10 mouse cellular contexts compared by ENCODE assay signal in the genomic region with DNA sequence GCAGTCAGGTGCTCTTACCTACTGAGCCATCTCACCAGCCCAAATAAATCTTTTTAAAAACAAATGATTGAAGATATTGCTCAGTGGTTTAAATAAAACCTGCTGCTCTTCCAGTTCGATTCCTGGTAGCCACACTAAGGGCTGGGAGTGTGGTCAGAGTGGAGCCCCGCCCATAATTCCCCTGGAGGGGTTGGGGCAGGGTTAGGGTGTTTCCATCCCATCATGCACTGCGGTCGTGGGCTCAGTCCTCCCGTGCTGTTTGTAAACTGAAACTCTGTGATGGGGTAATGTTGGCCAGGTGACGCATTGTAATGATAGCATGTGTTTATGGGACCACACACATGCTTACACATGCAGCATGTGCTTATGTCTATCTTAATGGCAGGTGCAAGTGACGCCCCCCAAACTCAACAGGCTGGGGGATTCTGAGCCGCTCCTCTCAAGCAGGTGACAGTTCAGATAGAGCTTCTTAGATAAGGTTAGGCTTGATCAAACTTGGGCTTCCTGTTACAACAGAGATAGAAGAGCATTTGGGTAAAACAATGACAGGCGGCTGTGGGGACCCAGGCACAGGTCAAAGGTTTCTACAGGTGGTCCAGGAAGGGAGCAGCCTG. TPM values are rescaled to one million over a fixed set of nuclear protein-coding genes. Genes with fewer than 3 reads are reported as not detected.
DNase-seq lines count a peak whose midpoint lies in the region; ATAC-seq lines count a peak whose summit lies in the region.
"Had no signal": no experiment of that assay in that cellular context is flagged by ENCODE, and none has a peak within 500 bp of the region (broad histone marks: within the 10 kb centered on the region; RNA-seq: fewer than 3 reads in every experiment).

No protein-coding gene starts in this region.

- H3K4me1 ChIP-seq in midbrain, embryonic 11.5 days (ENCODE audit: control insufficient read depth, insufficient read depth, low read length), result peaks cover 20% of the 10 kb centered on the region
- H3K4me1 ChIP-seq in midbrain, embryonic 14.5 days (ENCODE audit: control insufficient read depth, insufficient read depth, low read length), result peaks cover 11% of the 10 kb centered on the region
- peaks cover 60% of the 10 kb centered on the region for H3K4me1 ChIP-seq in liver, embryonic 16.5 days (ENCODE audit: control insufficient read depth, low read depth, low read length)
- H3K4me1 ChIP-seq in hindbrain, embryonic 13.5 days (replicated peaks), result peaks cover 21% of the 10 kb centered on the region

- peaks cover 5% of the 10 kb centered on the region; the same call in 1 of the 2 replicates for H3K27me3 ChIP-seq in midbrain, embryonic 11.5 days (ENCODE audit: control insufficient read depth, insufficient read depth, low read length)
- no peaks in the 10 kb centered on the region for H3K27me3 ChIP-seq in midbrain, embryonic 14.5 days (ENCODE audit: control insufficient read depth, insufficient read depth, low read length)
- no peaks in the 10 kb centered on the region for H3K27me3 ChIP-seq in liver, embryonic 16.5 days (ENCODE audit: control insufficient read depth, insufficient read depth, low read depth, low read length)
- peaks cover 27% of the 10 kb centered on the region for H3K27me3 ChIP-seq in hindbrain, embryonic 13.5 days

- H3K36me3 ChIP-seq in midbrain, embryonic 11.5 days (ENCODE audit: control insufficient read depth, insufficient read depth, low read length), result no peaks in the 10 kb centered on the region
- no peaks in the 10 kb centered on the region for H3K36me3 ChIP-seq in midbrain, embryonic 14.5 days (ENCODE audit: control insufficient read depth, insufficient read depth, low read length)
- peaks cover 2% of the 10 kb centered on the region; the same call in 1 of the 2 replicates for H3K36me3 ChIP-seq in liver, embryonic 16.5 days (ENCODE audit: control insufficient read depth, insufficient read depth)
- no peaks in the 10 kb centered on the region for H3K36me3 ChIP-seq in hindbrain, embryonic 13.5 days

- no peak overlapping the region for H3K9ac ChIP-seq in midbrain, embryonic 11.5 days (ENCODE audit: low read length)
- H3K9ac ChIP-seq in midbrain, embryonic 14.5 days (replicated peaks; ENCODE audit: low read length), result no peak overlapping the region
- peak overlapping the region; percentile 65 for H3K9ac ChIP-seq in liver, embryonic 16.5 days (ENCODE audit: low read depth, low read length)
- no peak overlapping the region for H3K9ac ChIP-seq in hindbrain, embryonic 13.5 days
- H3K9ac ChIP-seq: forebrain, embryonic 13.5 days had no signal

- H3K4me3 ChIP-seq in midbrain, embryonic 11.5 days (ENCODE audit: low read depth, low read length), result no peak overlapping the region
- no peak overlapping the region for H3K4me3 ChIP-seq in midbrain, embryonic 14.5 days (replicated peaks; ENCODE audit: low read depth, low read length)
- H3K4me3 ChIP-seq in liver, embryonic 16.5 days (ENCODE audit: low read depth, low read length), result peak overlapping the region; percentile 55
- no peak overlapping the region for H3K4me3 ChIP-seq in hindbrain, embryonic 13.5 days

- peak; percentile 79 for DNase-seq in midbrain, embryonic 11.5 days (ENCODE audit: low spot score, missing footprints)
- DNase-seq in midbrain, embryonic 14.5 days, result no peak
- peak; percentile 77 for DNase-seq in c-Kit-negative CD71-positive TER-119-positive erythroid progenitor cells, embryonic 14.5 days (ENCODE audit: low read depth, low spot score)
- DNase-seq in thymus, postnatal 36 days, result peak; percentile 68 to 77
- DNase-seq in embryo, embryonic 10 days (ENCODE audit: low spot score), result no peak
- DNase-seq in kidney, postnatal 36 days, result no peak

- no peak overlapping the region for H3K27ac ChIP-seq in midbrain, embryonic 11.5 days (ENCODE audit: low read depth, low read length)
- H3K27ac ChIP-seq in midbrain, embryonic 14.5 days (replicated peaks; ENCODE audit: low read depth, low read length), result no peak overlapping the region
- H3K27ac ChIP-seq in liver, embryonic 16.5 days (ENCODE audit: low read length), result peak overlapping the region; percentile 91
- no peak overlapping the region for H3K27ac ChIP-seq in hindbrain, embryonic 13.5 days
- H3K27ac ChIP-seq: forebrain, embryonic 13.5 days had no signal

- 27% methylated on average over 9 of the region's 9 CpGs for WGBS in midbrain, embryonic 11.5 days
- 30% methylated on average over 9 of the region's 9 CpGs for WGBS in midbrain, embryonic 14.5 days
- WGBS in liver, embryonic 16.5 days (ENCODE audit: insufficient replicate concordance), result 5% methylated on average over 9 of the region's 9 CpGs
- WGBS in hindbrain, embryonic 13.5 days, result 30% methylated on average over 9 of the region's 9 CpGs

- H3K9me3 ChIP-seq in midbrain, embryonic 11.5 days (ENCODE audit: control insufficient read depth, low read length), result no peaks in the 10 kb centered on the region
- no peaks in the 10 kb centered on the region for H3K9me3 ChIP-seq in midbrain, embryonic 14.5 days (ENCODE audit: control insufficient read depth, low read length)
- no peaks in the 10 kb centered on the region for H3K9me3 ChIP-seq in liver, embryonic 16.5 days (replicated peaks; ENCODE audit: control insufficient read depth, low read length)
- no peaks in the 10 kb centered on the region for H3K9me3 ChIP-seq in hindbrain, embryonic 13.5 days
- H3K9me3 ChIP-seq: forebrain, embryonic 13.5 days had no signal

- no peak overlapping the region for H3K4me2 ChIP-seq in midbrain, embryonic 11.5 days
- no peak overlapping the region for H3K4me2 ChIP-seq in midbrain, embryonic 14.5 days (ENCODE audit: low read length)
- peak overlapping the region; percentile 78 for H3K4me2 ChIP-seq in liver, embryonic 16.5 days (ENCODE audit: low read depth, low read length)
- H3K4me2 ChIP-seq in hindbrain, embryonic 13.5 days, result no peak overlapping the region

- no peak for ATAC-seq in midbrain, embryonic 11.5 days (ENCODE audit: low FRiP score)
- no peak for ATAC-seq in midbrain, embryonic 14.5 days (ENCODE audit: low FRiP score, low TSS enrichment)
- ATAC-seq in liver, embryonic 16.5 days (ENCODE audit: low read depth), result no peak
- no peak for ATAC-seq in hindbrain, embryonic 13.5 days (ENCODE audit: low FRiP score)
- ATAC-seq: forebrain, embryonic 13.5 days; lung, postnatal 0 days had no signal

RNA-seq across cellular contexts. Expression of gene Hmg20b, which starts 1.5 kb away (rescaled TPM):
- polyA plus RNA-seq in midbrain, embryonic 11.5 days (2014; fragmentation: Nextera tagmentation; extraction: Ambion mirVana), result 89.1 and 97.7 TPM in 2 replicates
- 30.6 and 36.5 TPM in 2 replicates for polyA plus RNA-seq in midbrain, embryonic 14.5 days (2014; fragmentation: Nextera tagmentation; extraction: Ambion mirVana)
- 19.8 and 22.5 TPM in 2 replicates for polyA plus RNA-seq in liver, embryonic 16.5 days (2015; fragmentation: Nextera tagmentation; extraction: Ambion mirVana)
- 47.3 and 50.4 TPM in 2 replicates for polyA plus RNA-seq in hindbrain, embryonic 13.5 days (2015; fragmentation: Nextera tagmentation; extraction: Ambion mirVana)

RNA-seq across cellular contexts. Expression of gene Mfsd12, which starts 5.5 kb away (rescaled TPM):
- polyA plus RNA-seq in midbrain, embryonic 11.5 days (2014; fragmentation: Nextera tagmentation; extraction: Ambion mirVana), result 2.8 and 4.4 TPM in 2 replicates
- polyA plus RNA-seq in midbrain, embryonic 14.5 days (2014; fragmentation: Nextera tagmentation; extraction: Ambion mirVana), result 5.9 and 9.2 TPM in 2 replicates
- polyA plus RNA-seq in liver, embryonic 16.5 days (2015; fragmentation: Nextera tagmentation; extraction: Ambion mirVana), result 9.2 and 11.9 TPM in 2 replicates
- 11.9 and 12.4 TPM in 2 replicates for polyA plus RNA-seq in hindbrain, embryonic 13.5 days (2015; fragmentation: Nextera tagmentation; extraction: Ambion mirVana)

RNA-seq across cellular contexts. Expression of gene Gipc3, which starts 8.7 kb away (rescaled TPM):
- polyA plus RNA-seq in midbrain, embryonic 11.5 days (2014; fragmentation: Nextera tagmentation; extraction: Ambion mirVana), result 0.04 TPM in 1 of 2 replicates, not detected in the other
- polyA plus RNA-seq in midbrain, embryonic 14.5 days (2014; fragmentation: Nextera tagmentation; extraction: Ambion mirVana), result not detected in 2 replicates
- polyA plus RNA-seq in liver, embryonic 16.5 days (2015; fragmentation: Nextera tagmentation; extraction: Ambion mirVana), result not detected in 2 replicates
- not detected in 2 replicates for polyA plus RNA-seq in hindbrain, embryonic 13.5 days (2015; fragmentation: Nextera tagmentation; extraction: Ambion mirVana)
- polyA plus RNA-seq: forebrain, embryonic 13.5 days had no signal

RNA-seq across cellular contexts. Expression of gene 4930404N11Rik, which starts 13.8 kb away (rescaled TPM):
- 0.12 TPM in 1 of 2 replicates, not detected in the other for polyA plus RNA-seq in midbrain, embryonic 11.5 days (2014; fragmentation: Nextera tagmentation; extraction: Ambion mirVana)
- polyA plus RNA-seq in midbrain, embryonic 14.5 days (2014; fragmentation: Nextera tagmentation; extraction: Ambion mirVana), result 0.32 and 0.37 TPM in 2 replicates
- 1.9 and 2.5 TPM in 2 replicates for polyA plus RNA-seq in liver, embryonic 16.5 days (2015; fragmentation: Nextera tagmentation; extraction: Ambion mirVana)
- polyA plus RNA-seq in hindbrain, embryonic 13.5 days (2015; fragmentation: Nextera tagmentation; extraction: Ambion mirVana), result 1.0 and 1.1 TPM in 2 replicates

RNA-seq across cellular contexts. Expression of gene Tbxa2r, which starts 23.3 kb away (rescaled TPM):
- polyA plus RNA-seq in midbrain, embryonic 11.5 days (2014; fragmentation: Nextera tagmentation; extraction: Ambion mirVana), result 2.4 and 2.6 TPM in 2 replicates
- 2.9 and 3.7 TPM in 2 replicates for polyA plus RNA-seq in midbrain, embryonic 14.5 days (2014; fragmentation: Nextera tagmentation; extraction: Ambion mirVana)
- polyA plus RNA-seq in liver, embryonic 16.5 days (2015; fragmentation: Nextera tagmentation; extraction: Ambion mirVana), result 4.3 and 4.5 TPM in 2 replicates
- polyA plus RNA-seq in hindbrain, embryonic 13.5 days (2015; fragmentation: Nextera tagmentation; extraction: Ambion mirVana), result 4.6 and 5.6 TPM in 2 replicates

Comparison
In these comparisons a context has a peak if more than half of its experiments do, and no peak if none do; other contexts are left out.
1. DNase-seq: peak in midbrain, embryonic 11.5 days (single experiment), c-Kit-negative CD71-positive TER-119-positive erythroid progenitor cells, embryonic 14.5 days (single experiment) and thymus, postnatal 36 days (2 of 2); none in midbrain, embryonic 14.5 days (single experiment), embryo, embryonic 10 days (single experiment) and kidney, postnatal 36 days (0 of 2).